Mouse (Mus musculus) liver, adult 2 months (tissue): ENCODE results near the gene Phox2a.

Source experiments
- CTCF ChIP-seq: fragments of 200-500 bp; IDR thresholded peaks from 2 replicates; pipeline ENCODE4 v1.5.1; 2011; ENCODE audit warnings: low read depth, low read length, control low read depth
- POLR2A ChIP-seq: fragments of 200-500 bp; IDR thresholded peaks from 2 replicates; pipeline ENCODE4 v1.6.1; 2011; ENCODE audit warnings: low read length, control low read depth; ENCODE audit not compliant: insufficient read depth; ENCODE audit errors: extremely low read depth

DNA sequence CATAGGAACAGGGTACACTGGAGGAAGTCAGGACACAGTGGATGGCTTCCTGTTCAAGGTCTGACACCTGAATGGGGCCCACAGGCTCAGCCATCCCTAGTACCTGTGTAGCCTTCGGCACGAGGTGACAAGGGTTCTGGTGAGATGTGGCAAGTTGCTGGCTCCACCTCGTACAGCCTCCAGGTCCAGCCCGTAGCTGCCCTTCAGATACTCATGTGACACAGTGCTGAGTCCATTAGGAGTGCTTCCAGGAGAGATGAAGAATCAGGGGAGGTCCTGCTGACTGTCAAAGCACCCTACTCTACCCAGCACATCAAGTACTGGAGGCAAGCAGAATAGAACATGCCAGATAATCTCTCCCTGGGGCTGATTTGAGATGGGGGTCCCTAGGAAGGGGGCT lies 14.3 kb downstream of the Phox2a start:
- TF ChIP-seq CTCF (no peak), POLR2A (no peak)
